Mouse (Mus musculus) cerebellum, postnatal 14 days (tissue): Measurements from ENCODE around the gene Fam49a.

Source experiments
- DNase-seq, 2 experiments: peaks; one replicate each; pipeline ENCODE4 v3.0.0; 2021; ENCODE audit warnings: mixed read lengths in 2 of 2

The Fam49a gene

GRCm38 (mm10) chr12:12364201-12364600, 102.3 kb downstream of the Fam49a start:
- DNase-seq = no peak

- DNase-seq = no peak
Observed at GRCm38 (mm10) chr12:12367423-12367822, 105.5 kb downstream of the Fam49a start.

GRCm38 (mm10) chr12:12373111-12373862, 111.3 kb downstream of the Fam49a start:
- no peak for DNase-seq

DNA sequence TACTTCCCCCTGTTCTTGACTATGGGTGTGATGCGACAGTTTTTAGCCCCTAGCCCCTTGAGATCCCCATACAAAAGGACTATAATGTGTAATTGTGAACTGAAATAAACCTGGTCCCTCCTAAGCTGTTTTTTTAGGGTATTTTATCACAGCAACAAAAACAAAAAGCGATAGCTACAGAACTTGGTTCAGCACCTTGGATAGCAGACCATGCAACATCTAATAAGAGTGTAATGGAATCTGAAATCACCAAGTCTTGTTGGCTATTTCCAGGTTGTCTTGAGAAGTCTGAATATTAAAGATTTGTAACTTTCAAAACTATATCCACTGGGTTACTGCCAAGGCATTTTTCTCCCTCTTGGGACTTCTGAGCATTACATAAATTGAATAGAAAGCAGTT, 117.1 kb downstream of the Fam49a start:
- no peak for DNase-seq

GRCm38 (mm10) chr12:12389271-12389670, 127.3 kb downstream of the Fam49a start:
- DNase-seq = peak; percentile 25 to 39

DNA sequence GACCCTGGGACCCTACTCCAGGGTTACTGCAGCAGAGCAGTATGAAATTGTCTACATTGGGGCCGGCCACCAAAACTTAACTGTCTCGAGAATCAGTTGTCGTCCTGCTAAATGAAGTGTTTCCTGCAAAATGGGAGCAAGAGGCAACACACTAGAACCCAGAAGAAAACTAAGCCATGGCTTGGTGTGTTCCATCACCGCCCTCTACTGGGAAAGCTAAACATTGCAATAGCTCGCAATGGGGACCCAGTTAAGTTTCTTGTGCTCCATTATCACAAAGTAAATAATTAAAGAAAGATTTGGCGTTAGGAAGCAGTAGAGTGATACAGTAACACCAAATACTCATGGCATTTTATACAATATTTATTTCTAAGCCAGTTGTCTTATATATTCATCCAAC, 134.3 kb downstream of the Fam49a start:
- DNase-seq = peak; percentile 75 to 76

DNA sequence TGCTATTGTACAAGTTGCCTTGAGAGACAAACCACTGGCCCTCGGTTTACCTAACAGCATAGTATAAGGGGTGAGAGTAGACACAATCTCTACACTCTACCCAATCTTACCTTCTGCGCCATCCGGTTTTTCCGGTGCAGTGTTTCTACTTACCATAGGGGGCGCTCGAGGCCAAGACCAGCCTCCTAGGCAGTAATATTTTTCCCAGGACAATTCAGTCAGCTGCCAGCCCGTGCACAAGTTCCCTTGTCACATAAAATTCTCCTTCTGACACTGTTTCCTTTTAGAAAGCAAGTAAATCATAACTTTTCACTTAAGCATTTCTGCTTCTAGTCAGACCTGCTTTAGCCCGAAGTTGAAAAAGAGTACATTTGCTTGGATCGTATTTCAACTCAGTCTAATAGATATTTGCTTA, 139.1 kb downstream of the Fam49a start:
- DNase-seq = peak; percentile 78 to 81

GRCm38 (mm10) chr12:12401504-12401903, 139.6 kb downstream of the Fam49a start:
- peak; percentile 41 to 51 for DNase-seq

- no peak for DNase-seq
Observed at GRCm38 (mm10) chr12:12405491-12406110, 143.7 kb downstream of the Fam49a start.

DNA sequence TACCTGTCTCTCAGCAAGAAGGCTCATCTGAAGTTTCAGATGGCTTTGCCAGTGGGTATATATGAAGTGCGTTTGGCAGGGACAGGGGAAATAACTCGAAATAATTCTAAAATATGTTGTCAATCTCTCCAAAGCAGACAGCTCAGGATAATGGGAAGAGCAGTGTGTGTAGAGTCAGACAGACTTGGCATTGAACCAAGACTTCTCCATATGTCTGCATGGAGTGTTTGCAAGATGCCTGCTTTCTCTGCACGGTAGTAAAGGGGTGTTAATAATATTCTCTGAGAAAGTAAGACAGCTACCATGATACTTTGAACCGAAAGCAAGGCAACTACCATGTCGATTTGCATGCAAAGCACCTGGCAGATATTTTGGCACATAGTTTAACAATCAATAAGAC, 147.1 kb downstream of the Fam49a start:
- peak in 1 of 2 experiments; percentile 31 for DNase-seq

GRCm38 (mm10) chr12:12412674-12413073, 150.7 kb downstream of the Fam49a start:
- DNase-seq = peak; percentile 86 to 91

DNA sequence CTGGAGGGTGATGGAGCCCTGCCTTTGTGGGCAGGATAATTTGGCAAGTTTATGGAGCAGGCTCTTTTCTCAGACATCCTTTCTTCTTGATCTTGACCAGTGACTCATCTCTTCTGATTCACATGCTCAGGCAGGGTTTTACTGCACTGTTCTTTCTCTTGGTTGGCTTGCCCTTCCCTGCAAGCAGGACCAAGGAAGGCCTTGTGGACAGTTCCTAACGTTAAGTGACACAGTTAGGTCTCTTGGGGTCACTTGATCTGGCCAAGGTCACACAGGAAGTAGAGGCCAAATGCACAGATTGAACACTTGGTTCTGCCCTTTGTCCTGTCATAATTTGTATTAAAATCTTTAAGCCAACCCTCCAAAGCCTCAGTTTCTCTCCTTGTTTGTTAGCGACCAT, 158.5 kb downstream of the Fam49a start:
- no peak for DNase-seq

DNA sequence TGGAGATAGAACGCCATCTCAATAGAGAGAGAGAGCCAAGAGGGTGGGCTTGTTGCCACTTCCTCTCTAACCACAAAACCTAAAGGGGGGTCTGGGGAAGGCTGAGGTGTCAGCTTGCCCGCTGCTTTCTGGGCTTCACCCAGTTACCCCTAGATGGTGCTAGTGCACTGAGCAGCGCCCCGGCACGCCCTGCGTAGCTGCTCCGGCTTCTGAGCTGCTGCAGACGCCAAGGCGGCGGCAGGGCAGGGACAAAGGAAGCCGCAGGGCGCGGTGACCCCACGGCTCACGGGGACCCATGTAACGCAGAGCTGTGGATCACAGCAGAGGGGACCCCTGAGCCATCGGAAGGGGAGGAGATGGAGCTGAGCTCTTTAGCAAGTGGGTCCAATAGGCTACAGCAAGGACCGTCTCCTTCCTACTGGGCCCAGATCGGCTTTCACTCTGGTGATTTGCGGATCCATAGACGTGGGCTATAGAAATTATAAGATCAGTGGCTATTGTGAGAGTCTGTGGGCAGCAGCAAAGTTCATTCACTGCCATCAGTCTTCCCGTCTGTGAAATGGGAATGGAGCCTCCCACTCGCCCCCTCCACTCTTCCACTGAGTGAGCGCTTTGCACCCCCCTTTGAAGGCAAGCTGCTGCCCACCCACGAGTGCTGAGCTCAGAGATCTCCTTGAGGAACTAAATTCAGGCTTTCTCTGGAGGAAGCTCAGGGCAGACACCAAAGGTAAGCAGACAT, 159.1 kb downstream of the Fam49a start:
- peak; percentile 90 to 92 for DNase-seq

DNA sequence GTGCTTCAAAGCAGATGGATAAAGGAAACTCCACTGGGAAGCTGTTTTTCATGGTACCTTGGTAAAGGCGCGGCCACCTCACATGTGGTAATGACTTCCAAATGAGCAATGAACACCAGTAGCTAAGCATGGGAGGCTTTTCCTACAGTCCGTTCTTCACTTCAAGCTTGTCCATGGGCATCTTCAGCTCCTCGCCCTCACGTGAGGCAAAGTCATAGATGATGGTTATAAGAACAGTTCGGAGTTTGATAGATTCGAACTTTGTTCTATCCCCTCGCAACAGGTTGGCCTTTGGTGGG, 159.6 kb downstream of the Fam49a start:
- DNase-seq = no peak

GRCm38 (mm10) chr12:12425188-12425587, 163.2 kb downstream of the Fam49a start:
- DNase-seq = no peak

- no peak for DNase-seq
Observed at GRCm38 (mm10) chr12:12427285-12427684, 165.3 kb downstream of the Fam49a start.

DNA sequence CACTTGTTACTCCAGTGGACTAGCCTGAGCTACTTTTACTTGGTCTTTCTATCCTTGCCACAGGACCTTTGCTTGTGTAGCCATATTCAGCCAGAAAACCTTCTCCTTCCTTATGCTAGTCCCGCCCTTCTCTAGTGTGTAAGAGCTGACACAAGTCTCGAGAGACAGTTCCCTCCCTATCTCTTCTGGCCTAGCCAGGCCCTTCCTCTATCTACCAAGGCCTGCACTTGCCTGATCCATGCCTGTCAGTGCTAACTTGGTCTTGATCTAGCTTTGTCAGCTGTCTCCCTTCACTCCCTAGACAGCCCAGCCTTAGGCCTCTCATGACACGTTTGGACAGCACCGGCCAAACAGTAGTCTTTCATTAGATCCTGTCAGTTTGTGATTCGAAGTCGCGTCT, 166.9 kb downstream of the Fam49a start:
- no peak for DNase-seq
